Mouse (Mus musculus) testis, postnatal 10 days (tissue): ENCODE data around the gene Ccdc102a.
"Not testable (repeated sequence)": the region's sequence is repeated elsewhere in the genome, so short reads cannot be mapped to it uniquely, and the experiment has no call there.

Experiments
- DNase-seq: peaks from one replicate; pipeline ENCODE4 v3.0.0; 2021; ENCODE audit warnings: low spot score

The Ccdc102a gene

GRCm38 (mm10) chr8:94874358-94874757, 43.5 kb downstream of the Ccdc102a start:
- peak; percentile 84 for DNase-seq

GRCm38 (mm10) chr8:94872576-94872975, 45.3 kb downstream of the Ccdc102a start:
- DNase-seq = no peak

- DNase-seq = no peak
Measured at GRCm38 (mm10) chr8:94872156-94872555, 45.7 kb downstream of the Ccdc102a start.

GRCm38 (mm10) chr8:94871108-94871894, 46.6 kb downstream of the Ccdc102a start:
- peak; percentile 66 for DNase-seq

- no peak for DNase-seq
Measured at GRCm38 (mm10) chr8:94870474-94871107, 47.3 kb downstream of the Ccdc102a start.

- no peak for DNase-seq
Measured at GRCm38 (mm10) chr8:94870003-94870402, 47.9 kb downstream of the Ccdc102a start.

GRCm38 (mm10) chr8:94869146-94869545, 48.8 kb downstream of the Ccdc102a start:
- DNase-seq = no peak

- no peak for DNase-seq
Measured at GRCm38 (mm10) chr8:94866921-94867320, 51.0 kb downstream of the Ccdc102a start.

GRCm38 (mm10) chr8:94865292-94865691, 52.6 kb downstream of the Ccdc102a start:
- DNase-seq = no peak

GRCm38 (mm10) chr8:94863897-94864673, 53.8 kb downstream of the Ccdc102a start:
- no peak for DNase-seq

GRCm38 (mm10) chr8:94862487-94863220, 55.2 kb downstream of the Ccdc102a start:
- DNase-seq = no peak

GRCm38 (mm10) chr8:94861352-94861910, 56.5 kb downstream of the Ccdc102a start:
- peak; percentile 83 for DNase-seq

- DNase-seq = peak; percentile 95
Measured at GRCm38 (mm10) chr8:94857346-94858173, 60.3 kb downstream of the Ccdc102a start, which contains the start of gene Polr2c. TSS of gene Polr2c (plus strand) at chr8:94857450.

- DNase-seq = no peak
Measured at GRCm38 (mm10) chr8:94857011-94857345, 60.9 kb downstream of the Ccdc102a start.

- DNase-seq = not testable (repeated sequence)
Measured at GRCm38 (mm10) chr8:94854761-94855160, 63.1 kb downstream of the Ccdc102a start.
